Mouse (Mus musculus): ENCODE data around the gene Zfp580. TPM values are rescaled to one million over a fixed set of nuclear protein-coding genes. Genes with fewer than 3 reads are reported as not detected.

Zfp580 gene
- polyA plus RNA-seq, 1 experiment: 36.9 TPM

DNA sequence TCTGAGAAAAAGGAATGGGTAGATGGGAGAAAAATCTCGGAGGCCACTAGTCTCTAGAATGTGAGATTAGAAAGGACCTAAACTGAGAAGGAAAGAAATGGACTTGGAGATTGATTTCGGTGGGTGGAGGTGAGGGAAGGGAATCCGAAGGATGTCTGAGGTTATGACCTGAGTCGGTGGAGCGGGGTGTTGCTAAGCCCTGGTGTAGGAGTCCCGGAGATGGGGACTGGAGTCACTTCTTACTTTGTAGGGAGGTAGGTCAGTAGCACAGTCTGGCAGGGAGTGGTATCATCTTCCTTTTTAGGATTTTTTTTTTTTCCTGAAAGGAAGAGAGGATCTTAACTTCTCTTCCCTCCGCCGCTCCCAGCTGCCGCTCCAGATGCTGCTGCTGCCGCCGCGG, 1.1 kb downstream of the Zfp580 start:
- peak overlapping the region; percentile 81; the same call in 1 of the 2 replicates for H3K27ac ChIP-seq (ENCODE audit: insufficient read depth, low read length)
- TF ChIP-seq CTCF (IDR thresholded peaks at IDR 0.05; ENCODE audit: extremely low read depth, insufficient read depth, low read length) (no peak), POLR2A (IDR thresholded peaks at IDR 0.05; ENCODE audit: extremely low read depth, insufficient read depth, low read length) (no peak)
- peaks cover 8% of the 10 kb centered on the region for H3K4me1 ChIP-seq (ENCODE audit: control insufficient read depth, insufficient read depth, low read length)
- H3K4me3 ChIP-seq (ENCODE audit: insufficient read depth, low read length): peak overlapping the region; percentile 52

GRCm38 (mm10) chr7:5052931-5053343, 1.6 kb downstream of the Zfp580 start:
- Histone ChIP-seq H3K27ac (ENCODE audit: insufficient read depth, low read length) (no peak overlapping the region), H3K4me1 (ENCODE audit: control insufficient read depth, insufficient read depth, low read length) (peaks cover 8% of the 10 kb centered on the region), H3K4me3 (ENCODE audit: insufficient read depth, low read length) (peak overlapping the region; percentile 52)
- TF ChIP-seq CTCF (IDR thresholded peaks at IDR 0.05; ENCODE audit: extremely low read depth, insufficient read depth, low read length): no peak
- no peak for TF ChIP-seq POLR2A (IDR thresholded peaks at IDR 0.05; ENCODE audit: extremely low read depth, insufficient read depth, low read length)

GRCm38 (mm10) chr7:5053456-5054179, 2.3 kb downstream of the Zfp580 start:
- H3K27ac ChIP-seq (ENCODE audit: insufficient read depth, low read length): no peak overlapping the region

DNA sequence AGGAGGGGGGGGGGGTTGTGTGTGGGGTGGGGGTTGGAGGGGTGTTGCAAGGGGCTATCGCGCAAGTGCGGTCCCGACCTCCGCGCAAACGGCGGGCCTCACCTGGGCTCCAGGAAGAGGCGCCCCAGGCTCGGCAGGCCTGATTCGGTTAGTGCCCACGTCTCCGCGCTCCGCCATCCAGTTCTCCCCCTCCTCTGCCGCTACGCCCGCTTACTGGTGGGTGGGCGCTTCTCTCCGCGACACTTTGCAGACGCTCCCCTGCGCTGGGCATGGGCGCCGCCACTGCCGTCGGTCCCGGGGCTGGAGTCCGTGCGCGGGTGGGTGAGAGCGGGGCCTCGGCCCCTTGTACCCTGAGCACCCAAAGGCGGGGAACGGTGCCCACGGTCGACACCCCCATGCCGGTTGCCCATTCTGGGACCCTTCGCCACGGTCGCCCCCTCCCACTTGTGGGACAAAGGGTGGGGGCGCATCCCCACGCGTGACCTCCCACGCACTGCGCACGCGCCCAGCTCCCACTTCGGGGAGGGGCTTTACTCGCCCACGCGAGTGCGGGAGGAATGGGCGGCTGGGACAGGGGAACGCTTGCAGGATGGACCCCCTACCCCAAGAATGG, 5.4 kb downstream of the Zfp580 start:
- Histone ChIP-seq H3K4me3 (ENCODE audit: insufficient read depth, low read length) (peak overlapping the region; percentile 66), H3K27ac (ENCODE audit: insufficient read depth, low read length) (peak overlapping the region; percentile 93), H3K4me1 (ENCODE audit: control insufficient read depth, insufficient read depth, low read length) (peaks cover 11% of the 10 kb centered on the region)
- TF ChIP-seq POLR2A (IDR thresholded peaks at IDR 0.05; ENCODE audit: extremely low read depth, insufficient read depth, low read length) (peak; percentile 47; the same call in 1 of the 2 replicates), CTCF (IDR thresholded peaks at IDR 0.05; ENCODE audit: extremely low read depth, insufficient read depth, low read length) (no peak)

More at GRCm38 (mm10) chr7:5053456-5054179, 2.3 kb downstream of the Zfp580 start:
- Histone ChIP-seq H3K4me3 (ENCODE audit: insufficient read depth, low read length) (peak overlapping the region; percentile 52), H3K4me1 (ENCODE audit: control insufficient read depth, insufficient read depth, low read length) (peaks cover 8% of the 10 kb centered on the region)
- peak; percentile 23; the same call in 1 of the 2 replicates for TF ChIP-seq POLR2A (IDR thresholded peaks at IDR 0.05; ENCODE audit: extremely low read depth, insufficient read depth, low read length)
- TF ChIP-seq CTCF (IDR thresholded peaks at IDR 0.05; ENCODE audit: extremely low read depth, insufficient read depth, low read length): no peak

GRCm38 (mm10) chr7:5057381-5057780, 6.0 kb downstream of the Zfp580 start:
- Histone ChIP-seq H3K4me1 (ENCODE audit: control insufficient read depth, insufficient read depth, low read length) (peaks cover 11% of the 10 kb centered on the region), H3K4me3 (ENCODE audit: insufficient read depth, low read length) (peak overlapping the region; percentile 66), H3K27ac (ENCODE audit: insufficient read depth, low read length) (peak overlapping the region; percentile 93)
- no peak for TF ChIP-seq POLR2A (IDR thresholded peaks at IDR 0.05; ENCODE audit: extremely low read depth, insufficient read depth, low read length)
- no peak for TF ChIP-seq CTCF (IDR thresholded peaks at IDR 0.05; ENCODE audit: extremely low read depth, insufficient read depth, low read length)

- H3K27ac ChIP-seq (ENCODE audit: insufficient read depth, low read length): no peak overlapping the region
- TF ChIP-seq CTCF (IDR thresholded peaks at IDR 0.05; ENCODE audit: extremely low read depth, insufficient read depth, low read length) (no peak), POLR2A (IDR thresholded peaks at IDR 0.05; ENCODE audit: extremely low read depth, insufficient read depth, low read length) (no peak)
- peak overlapping the region; percentile 66 for H3K4me3 ChIP-seq (ENCODE audit: insufficient read depth, low read length)
- peaks cover 11% of the 10 kb centered on the region for H3K4me1 ChIP-seq (ENCODE audit: control insufficient read depth, insufficient read depth, low read length)
These were observed 6.5 kb downstream of the Zfp580 start for GRCm38 (mm10) chr7:5057804-5058203.

DNA sequence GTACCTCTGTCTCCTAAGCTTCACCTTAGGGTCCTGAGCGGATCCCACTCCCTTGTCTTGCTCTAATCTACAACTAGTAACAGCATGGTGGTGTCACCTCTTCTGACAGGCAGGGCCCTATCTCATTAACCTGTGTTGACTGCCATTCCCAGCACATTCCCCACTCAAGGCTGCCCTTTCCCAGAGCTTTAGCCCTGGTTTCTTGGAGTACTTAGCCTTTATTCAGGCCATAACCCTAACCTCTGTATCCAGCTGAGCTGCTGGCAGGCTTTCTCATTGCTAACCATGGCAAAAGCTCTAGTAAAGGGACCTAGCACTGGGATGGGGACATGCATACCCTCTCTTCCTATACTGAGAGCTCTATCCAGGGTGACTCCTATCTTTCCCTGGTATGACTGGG, 7.3 kb downstream of the Zfp580 start:
- Histone ChIP-seq H3K27ac (ENCODE audit: insufficient read depth, low read length) (no peak overlapping the region), H3K4me1 (ENCODE audit: control insufficient read depth, insufficient read depth, low read length) (peaks cover 9% of the 10 kb centered on the region), H3K4me3 (ENCODE audit: insufficient read depth, low read length) (no peak overlapping the region)
- no peak for TF ChIP-seq POLR2A (IDR thresholded peaks at IDR 0.05; ENCODE audit: extremely low read depth, insufficient read depth, low read length)
- no peak for TF ChIP-seq CTCF (IDR thresholded peaks at IDR 0.05; ENCODE audit: extremely low read depth, insufficient read depth, low read length)

DNA sequence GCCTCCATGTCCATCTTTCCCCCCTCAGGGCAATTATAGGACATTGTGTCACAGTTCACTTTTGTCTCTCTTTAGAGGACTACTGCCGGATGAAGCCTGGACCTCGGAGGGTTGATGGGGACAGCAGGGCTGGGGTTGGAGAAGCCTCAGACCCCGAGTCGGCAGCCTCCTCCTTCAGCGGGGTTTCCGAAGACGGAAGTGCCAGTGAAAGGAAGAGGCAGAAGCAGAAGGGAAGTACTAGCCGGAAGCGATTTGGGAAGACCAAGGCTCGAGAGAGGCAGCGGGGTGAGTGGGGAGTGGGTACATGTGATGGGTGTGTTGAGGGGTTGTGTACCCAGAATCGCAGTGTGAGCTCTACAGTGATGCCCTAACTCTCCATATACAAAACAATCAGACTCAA, 8.1 kb downstream of the Zfp580 start:
- Histone ChIP-seq H3K4me1 (ENCODE audit: control insufficient read depth, insufficient read depth, low read length) (peaks cover 10% of the 10 kb centered on the region), H3K27ac (ENCODE audit: insufficient read depth, low read length) (no peak overlapping the region), H3K4me3 (ENCODE audit: insufficient read depth, low read length) (no peak overlapping the region)
- TF ChIP-seq POLR2A (IDR thresholded peaks at IDR 0.05; ENCODE audit: extremely low read depth, insufficient read depth, low read length) (no peak), CTCF (IDR thresholded peaks at IDR 0.05; ENCODE audit: extremely low read depth, insufficient read depth, low read length) (no peak)

DNA sequence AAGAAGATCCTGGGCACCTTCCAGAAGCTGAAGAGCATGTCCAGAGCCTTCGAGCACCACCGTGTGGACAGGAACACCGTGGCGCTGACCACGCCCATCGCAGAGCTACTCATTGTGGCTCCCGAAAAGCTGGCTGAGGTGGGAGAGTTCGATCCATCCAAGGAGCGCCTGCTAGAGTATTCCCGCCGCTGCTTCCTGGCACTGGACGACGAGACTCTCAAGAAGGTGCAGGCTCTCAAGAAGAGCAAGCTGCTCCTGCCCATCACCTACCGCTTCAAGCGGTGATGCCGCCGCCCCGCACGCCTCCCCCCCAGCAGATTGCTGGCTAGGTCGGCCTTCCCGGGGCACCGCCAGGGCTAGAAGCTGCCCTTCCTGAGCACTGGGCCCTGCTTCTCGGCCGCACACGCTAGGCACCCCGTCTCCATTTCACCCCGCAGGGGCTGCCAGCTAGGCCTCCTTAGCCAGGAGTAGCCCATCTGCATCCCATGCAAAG, 8.9 kb downstream of the Zfp580 start:
- TF ChIP-seq POLR2A (IDR thresholded peaks at IDR 0.05; ENCODE audit: extremely low read depth, insufficient read depth, low read length): no peak
- peak; percentile 60 for TF ChIP-seq CTCF (IDR thresholded peaks at IDR 0.05; ENCODE audit: extremely low read depth, insufficient read depth, low read length)
- peaks cover 10% of the 10 kb centered on the region for H3K4me1 ChIP-seq (ENCODE audit: control insufficient read depth, insufficient read depth, low read length)
- peak overlapping the region; percentile 67 for H3K27ac ChIP-seq (ENCODE audit: insufficient read depth, low read length)
- H3K4me3 ChIP-seq (ENCODE audit: insufficient read depth, low read length): peak overlapping the region; percentile 69
